Mouse (Mus musculus) small intestine, adult 2 months (tissue): ENCODE results near the gene St6gal2.

Source experiments
- CTCF ChIP-seq: fragments of 200-500 bp; IDR thresholded peaks from 2 replicates; pipeline ENCODE4 v1.5.1; 2012; ENCODE audit warnings: low read depth, mild to moderate bottlenecking, control low read depth, inconsistent platforms, low read length, moderate library complexity, mixed read lengths; ENCODE audit not compliant: insufficient replicate concordance, insufficient read length; ENCODE audit errors: extremely low read depth
- POLR2A ChIP-seq: fragments of 200-500 bp; IDR thresholded peaks from 2 replicates; pipeline ENCODE4 v1.6.1; 2012; ENCODE audit warnings: low read depth, mild to moderate bottlenecking, control low read depth, inconsistent platforms, low read length, moderate library complexity

- TF ChIP-seq POLR2A, result no peak
- no peak for TF ChIP-seq CTCF
These were observed 116.6 kb downstream of the St6gal2 start for GRCm38 (mm10) chr17:55561774-55562173.
